Mouse (Mus musculus) CD8-positive naive resting alpha-beta T cell, adult 2 months (primary cell): Measurements from ENCODE around the gene Tpd52l1.

Source experiments
- DNase-seq, 2 experiments: peaks; one replicate each; pipeline ENCODE4 v3.0.0; 2022; ENCODE audit warnings: low read depth in 2 of 2, low spot score in 2 of 2

Tpd52l1 gene

DNA sequence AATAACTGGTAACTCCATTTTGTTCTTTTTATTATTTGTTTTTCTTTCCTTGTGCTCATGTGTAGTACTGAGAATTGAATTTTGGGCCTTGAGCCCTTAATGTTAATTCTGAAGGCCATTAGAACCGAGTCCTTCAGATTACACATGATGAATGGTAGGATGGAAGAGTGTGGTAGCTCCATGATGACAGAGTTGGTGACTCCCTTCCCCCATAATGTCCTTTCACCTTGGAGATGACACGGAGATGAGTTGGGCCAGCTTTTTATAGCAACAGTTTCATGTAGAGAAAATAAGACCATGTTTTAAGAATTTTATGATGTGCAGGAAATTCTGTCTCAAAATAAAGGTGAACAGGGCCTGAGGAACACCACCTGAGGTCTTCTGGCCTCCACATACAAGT is 94.7 kb downstream of the Tpd52l1 start:
- no peak for DNase-seq

GRCm38 (mm10) chr10:31346401-31346800 is 99.4 kb downstream of the Tpd52l1 start:
- no peak for DNase-seq

DNA sequence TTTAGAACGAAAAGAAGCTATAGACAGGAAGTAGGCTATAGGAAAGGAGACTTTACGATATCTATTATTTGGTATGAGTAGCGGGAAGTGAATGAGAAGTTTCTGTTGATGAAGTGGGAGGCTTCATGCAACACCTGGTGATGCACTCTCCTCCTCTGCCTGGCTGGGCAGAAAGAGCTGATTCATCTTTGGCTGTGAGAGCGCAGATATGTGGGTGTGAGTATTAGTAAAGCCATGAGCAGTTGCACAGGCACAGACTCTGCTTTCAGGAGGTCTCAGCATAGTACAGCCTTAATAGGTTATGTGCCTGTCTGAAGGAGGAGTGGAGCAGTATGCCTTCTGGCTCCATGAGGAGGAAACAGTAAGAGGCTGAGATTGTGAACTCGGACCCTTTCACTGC is 109.3 kb downstream of the Tpd52l1 start:
- DNase-seq: no peak

- DNase-seq: no peak
Measured at GRCm38 (mm10) chr10:31331225-31331775, 114.5 kb downstream of the Tpd52l1 start.

DNA sequence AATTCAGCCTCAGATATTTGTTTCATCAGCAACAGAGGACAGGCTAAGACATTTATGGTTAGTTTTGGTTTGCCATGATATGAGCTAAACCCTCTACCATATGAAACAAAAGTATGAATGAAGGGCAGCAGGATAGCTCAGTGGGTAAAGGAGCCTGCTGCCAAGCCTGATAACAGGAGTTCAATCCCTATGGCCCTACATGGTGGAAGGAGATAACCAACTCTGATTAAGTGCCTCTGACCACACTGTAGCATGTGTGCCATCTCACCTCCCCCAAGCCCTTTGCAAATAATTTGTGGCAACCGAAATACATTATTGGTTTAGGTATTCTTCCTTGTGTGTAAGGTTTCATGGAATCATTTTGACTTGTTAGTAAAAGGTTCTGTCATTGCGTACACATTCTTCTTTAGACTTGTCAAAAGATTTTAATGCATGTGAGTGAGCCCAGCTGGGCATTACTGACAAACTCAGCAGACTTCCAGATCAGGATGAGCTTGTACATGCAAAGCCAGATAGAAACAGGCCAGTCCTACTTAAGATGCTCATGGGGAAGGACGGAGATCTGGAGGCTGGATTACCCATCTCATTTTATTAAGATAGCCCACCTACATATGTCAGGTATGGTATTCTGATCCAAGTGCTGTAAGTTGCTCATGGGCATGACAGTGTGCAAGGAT is 115.3 kb downstream of the Tpd52l1 start:
- DNase-seq: no peak

- no peak for DNase-seq
Measured at GRCm38 (mm10) chr10:31329436-31329835, 116.3 kb downstream of the Tpd52l1 start.

GRCm38 (mm10) chr10:31318491-31318890 is 127.3 kb downstream of the Tpd52l1 start:
- no peak for DNase-seq

DNA sequence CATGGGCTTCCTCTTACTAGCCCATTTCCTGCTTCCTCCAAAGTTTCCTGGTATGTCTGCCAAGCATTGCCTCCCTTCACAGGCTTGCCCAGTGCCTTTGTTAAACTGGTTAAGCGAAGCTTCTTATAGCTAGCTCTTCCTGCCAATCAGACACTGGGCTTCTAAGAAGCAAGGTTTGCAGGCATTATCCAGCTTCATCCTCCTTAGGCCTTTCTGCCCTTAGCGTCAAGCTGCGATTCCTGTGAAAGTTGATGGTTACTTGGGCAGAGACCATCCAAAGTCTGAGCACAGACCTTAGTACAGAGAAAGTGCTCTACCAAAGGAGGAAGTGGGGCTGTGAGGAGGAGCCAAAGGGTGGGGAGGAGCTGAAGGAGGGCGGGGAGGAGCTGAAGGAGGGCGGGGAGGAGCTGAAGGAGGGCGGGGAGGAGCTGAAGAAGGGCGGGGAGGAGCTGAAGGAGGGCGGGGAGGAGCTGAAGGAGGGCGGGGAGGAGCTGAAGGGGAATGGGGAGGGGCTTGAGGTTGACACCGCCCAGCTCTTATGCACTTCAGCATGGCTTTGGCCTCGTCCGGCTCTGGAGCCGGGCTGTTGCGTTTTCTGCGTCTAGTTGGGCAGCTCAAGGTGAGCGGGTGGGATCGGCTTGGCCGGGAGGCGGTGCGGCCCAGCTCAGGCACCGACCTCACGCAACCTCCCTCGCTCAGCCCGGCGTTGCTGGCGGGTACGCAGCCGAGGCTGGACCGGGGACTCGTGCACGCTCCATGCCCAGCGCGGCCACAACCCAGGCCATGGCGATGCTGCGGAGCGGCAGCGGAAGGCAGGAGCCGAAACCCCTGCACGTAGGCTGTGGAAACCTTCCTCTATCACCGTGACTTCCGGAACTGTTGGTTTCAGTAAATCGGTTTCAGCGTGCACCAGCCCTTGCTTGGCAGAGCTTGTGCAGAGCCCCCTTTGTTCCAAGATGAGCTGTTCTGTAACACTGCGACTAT is 132.6 kb downstream of the Tpd52l1 start, which contains the start of gene Hddc2:
TSS of gene Hddc2 (plus strand) at position 519 of the 984 bp plus-strand sequence.
- DNase-seq: peak; percentile 56 to 66

GRCm38 (mm10) chr10:31307024-31307598 is 138.6 kb downstream of the Tpd52l1 start:
- no peak for DNase-seq

- no peak for DNase-seq
Measured at GRCm38 (mm10) chr10:31303446-31303845, 142.3 kb downstream of the Tpd52l1 start.

DNA sequence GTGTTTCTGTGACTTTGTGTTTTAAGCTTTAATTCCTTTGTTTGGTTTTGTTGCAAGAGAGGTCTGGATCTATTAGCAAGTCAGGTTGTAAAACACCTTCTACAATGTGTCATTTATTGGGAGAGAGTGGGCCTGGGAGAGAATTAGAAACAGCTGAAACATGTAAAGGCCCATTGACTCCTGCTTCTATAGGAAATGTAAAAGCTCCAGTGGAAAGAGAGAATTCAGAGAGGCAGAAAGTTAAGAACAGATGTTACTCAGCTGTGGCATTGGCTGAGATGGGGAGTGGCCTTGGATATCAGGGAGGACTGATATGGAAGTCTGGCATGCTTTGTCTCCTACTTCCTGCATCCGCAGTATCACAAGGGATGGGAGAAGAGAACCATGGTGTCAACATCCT is 145.5 kb downstream of the Tpd52l1 start:
- DNase-seq: no peak

DNA sequence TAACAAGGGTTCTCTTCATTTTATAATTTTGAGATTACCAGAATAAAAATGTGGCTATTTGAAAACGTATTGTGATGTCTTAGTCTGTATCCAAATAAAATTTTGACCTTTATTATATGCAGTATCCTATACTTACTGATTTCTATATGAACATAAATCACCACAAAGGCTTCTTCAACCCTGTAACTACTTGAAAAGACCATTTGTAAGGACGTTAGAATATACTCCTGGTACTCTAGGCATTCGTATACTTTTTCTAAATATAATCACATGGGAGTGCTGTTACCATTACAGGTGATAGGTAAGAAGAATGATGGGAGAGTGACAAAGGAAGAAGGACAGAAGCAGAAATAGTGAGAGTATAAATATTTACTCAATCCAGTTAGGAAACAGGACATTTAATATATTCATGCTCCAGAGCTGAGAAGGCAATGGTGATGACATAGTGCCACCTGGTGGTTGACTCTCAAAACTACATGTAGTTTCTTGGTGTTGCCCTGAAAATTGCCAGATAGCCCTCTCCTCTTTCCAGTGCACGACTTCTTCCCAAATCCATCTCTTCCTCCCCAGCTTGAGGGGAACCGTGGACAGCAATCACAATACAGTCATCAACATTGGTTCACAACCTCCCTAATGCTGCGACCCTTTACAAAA is 146.7 kb downstream of the Tpd52l1 start:
- DNase-seq: peak; percentile 26 to 45

GRCm38 (mm10) chr10:31298263-31298662 is 147.5 kb downstream of the Tpd52l1 start:
- DNase-seq: no peak

DNA sequence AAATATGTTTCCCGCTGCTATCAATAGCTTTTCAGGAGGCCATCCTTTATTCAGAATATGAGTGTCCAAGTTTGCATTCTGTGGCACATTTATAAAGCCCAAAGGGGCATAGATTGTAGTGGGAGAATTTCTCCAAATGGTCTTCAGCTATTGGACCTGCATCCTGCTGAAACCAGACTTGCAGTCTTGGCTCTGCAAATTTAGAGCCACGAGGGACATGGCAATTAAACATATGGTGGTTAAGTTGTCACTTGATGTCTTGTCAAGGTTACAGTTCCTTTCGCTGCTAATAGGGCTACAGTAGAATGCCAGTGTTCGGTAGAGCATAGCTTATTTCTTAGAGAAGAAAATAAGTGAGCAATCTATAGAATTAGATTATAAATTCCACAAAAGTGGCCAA is 148.7 kb downstream of the Tpd52l1 start:
- DNase-seq: no peak

DNA sequence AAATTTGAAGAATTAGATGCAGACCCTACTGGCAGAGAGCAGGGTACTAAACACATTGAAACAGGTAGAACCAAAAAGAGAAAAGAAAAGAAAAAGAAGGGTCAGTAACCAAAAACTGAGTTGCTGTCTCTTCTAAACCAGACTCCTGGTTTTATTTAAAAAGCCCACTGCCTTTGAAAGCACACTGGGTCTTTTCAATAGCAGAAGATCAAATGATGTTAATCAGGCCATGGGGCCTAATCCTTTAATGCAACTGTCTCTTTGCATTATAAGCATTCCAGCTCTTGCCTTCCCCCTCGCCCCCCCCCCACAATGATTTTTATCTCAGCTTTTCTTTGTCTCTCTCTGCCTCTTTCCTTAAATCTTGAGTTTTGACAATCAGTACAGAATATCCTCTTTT is 149.3 kb downstream of the Tpd52l1 start:
- DNase-seq: no peak

DNA sequence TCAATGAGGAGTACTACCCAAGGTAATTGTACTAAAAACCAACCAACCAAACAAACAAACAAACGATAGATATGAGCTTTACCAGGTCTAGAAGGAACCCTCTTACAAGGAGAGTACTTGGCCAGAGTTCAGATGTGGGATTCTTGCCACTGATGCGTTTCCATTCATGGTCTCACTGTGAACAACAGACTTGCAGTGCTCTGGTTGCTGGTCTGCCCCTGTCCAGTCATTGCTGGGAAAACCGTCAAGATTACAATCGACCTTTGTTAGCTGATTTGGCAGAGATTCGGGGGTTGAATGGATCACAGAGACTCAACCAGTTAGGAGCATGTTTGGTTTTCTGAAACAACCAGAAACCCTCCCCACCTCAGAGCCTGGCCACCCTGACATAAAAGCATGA is 150.1 kb downstream of the Tpd52l1 start:
- DNase-seq: no peak

GRCm38 (mm10) chr10:31288697-31289390 is 156.9 kb downstream of the Tpd52l1 start:
- DNase-seq: no peak

DNA sequence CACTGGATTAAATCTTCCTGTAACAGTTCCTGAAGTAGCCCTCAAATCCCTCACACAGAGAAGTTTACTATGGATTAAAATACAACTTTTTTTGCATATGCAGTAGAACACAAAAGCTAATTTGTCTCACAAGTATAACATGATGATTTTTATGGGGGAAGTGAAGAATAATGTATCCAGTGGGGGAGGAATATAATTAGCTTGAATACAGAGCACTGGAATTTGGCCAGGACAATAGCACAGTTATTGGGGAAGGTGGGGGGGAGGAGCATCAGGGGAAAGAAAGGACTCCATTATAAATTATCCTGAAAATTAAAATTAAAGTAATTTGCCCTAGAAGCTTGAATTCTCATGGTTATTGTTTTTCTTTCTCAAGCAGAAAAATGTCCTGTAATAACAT is 158.0 kb downstream of the Tpd52l1 start:
- DNase-seq: no peak
